Mouse (Mus musculus): ENCODE data around the gene Dclk1. TPM values are rescaled to one million over a fixed set of nuclear protein-coding genes. Genes with fewer than 3 reads are reported as not detected.

The Dclk1 gene
- polyA plus RNA-seq, 1 experiment from 2014 or later: 18.7 TPM

- H3K4me3 ChIP-seq (ENCODE audit: low read depth, low read length): no peak overlapping the region
- WGBS: 79% methylated on average over 6 of the region's 6 CpGs
- no peak overlapping the region for H3K9ac ChIP-seq (replicated peaks; ENCODE audit: low read depth, low read length)
- no peaks in the 10 kb centered on the region for H3K27me3 ChIP-seq (ENCODE audit: control insufficient read depth, insufficient read depth, low read length)
- no peak for ATAC-seq (ENCODE audit: insufficient number of reproducible peaks, insufficient read depth, low FRiP score, low read depth)
- no peaks in the 10 kb centered on the region for H3K9me3 ChIP-seq (ENCODE audit: control insufficient read depth, low read depth, low read length)
- no peaks in the 10 kb centered on the region; the same call in 1 of the 2 replicates for H3K4me1 ChIP-seq (ENCODE audit: control insufficient read depth, insufficient read depth, low read length)
- H3K4me2 ChIP-seq (replicated peaks; ENCODE audit: low read depth, low read length): no peak overlapping the region
- H3K27ac ChIP-seq (ENCODE audit: low read length): no peak overlapping the region
- no peaks in the 10 kb centered on the region for H3K36me3 ChIP-seq (ENCODE audit: control insufficient read depth, insufficient read depth, low read length)
Measured at GRCm38 (mm10) chr3:55397752-55398693, 155.9 kb downstream of the Dclk1 start.

GRCm38 (mm10) chr3:55401236-55401635, 159.1 kb downstream of the Dclk1 start:
- Histone ChIP-seq H3K36me3 (ENCODE audit: control insufficient read depth, insufficient read depth, low read length) (no peaks in the 10 kb centered on the region), H3K27ac (ENCODE audit: low read length) (no peak overlapping the region), H3K27me3 (ENCODE audit: control insufficient read depth, insufficient read depth, low read length) (no peaks in the 10 kb centered on the region), H3K4me2 (replicated peaks; ENCODE audit: low read depth, low read length) (no peak overlapping the region), H3K9me3 (ENCODE audit: control insufficient read depth, low read depth, low read length) (no peaks in the 10 kb centered on the region), H3K9ac (replicated peaks; ENCODE audit: low read depth, low read length) (no peak overlapping the region), H3K4me1 (ENCODE audit: control insufficient read depth, insufficient read depth, low read length) (no peaks in the 10 kb centered on the region), H3K4me3 (ENCODE audit: low read depth, low read length) (no peak overlapping the region)
- ATAC-seq (ENCODE audit: insufficient number of reproducible peaks, insufficient read depth, low FRiP score, low read depth): no peak
- WGBS: 86% methylated on average over 1 of the region's 1 CpGs

GRCm38 (mm10) chr3:55404751-55405150, 162.6 kb downstream of the Dclk1 start:
- no peaks in the 10 kb centered on the region for H3K36me3 ChIP-seq (ENCODE audit: control insufficient read depth, insufficient read depth, low read length)
- 93% methylated on average over 7 of the region's 7 CpGs for WGBS
- no peak overlapping the region for H3K4me2 ChIP-seq (replicated peaks; ENCODE audit: low read depth, low read length)
- no peaks in the 10 kb centered on the region for H3K9me3 ChIP-seq (ENCODE audit: control insufficient read depth, low read depth, low read length)
- H3K4me1 ChIP-seq (ENCODE audit: control insufficient read depth, insufficient read depth, low read length): no peaks in the 10 kb centered on the region
- ATAC-seq (ENCODE audit: insufficient number of reproducible peaks, insufficient read depth, low FRiP score, low read depth): no peak
- H3K4me3 ChIP-seq (ENCODE audit: low read depth, low read length): no peak overlapping the region
- no peak overlapping the region for H3K27ac ChIP-seq (ENCODE audit: low read length)
- no peaks in the 10 kb centered on the region for H3K27me3 ChIP-seq (ENCODE audit: control insufficient read depth, insufficient read depth, low read length)
- no peak overlapping the region for H3K9ac ChIP-seq (replicated peaks; ENCODE audit: low read depth, low read length)

GRCm38 (mm10) chr3:55406616-55407015, 164.5 kb downstream of the Dclk1 start:
- no peak overlapping the region for H3K9ac ChIP-seq (replicated peaks; ENCODE audit: low read depth, low read length)
- no peaks in the 10 kb centered on the region for H3K36me3 ChIP-seq (ENCODE audit: control insufficient read depth, insufficient read depth, low read length)
- H3K9me3 ChIP-seq (ENCODE audit: control insufficient read depth, low read depth, low read length): no peaks in the 10 kb centered on the region; the same call in 1 of the 2 replicates
- no peak overlapping the region for H3K4me2 ChIP-seq (replicated peaks; ENCODE audit: low read depth, low read length)
- no peaks in the 10 kb centered on the region for H3K4me1 ChIP-seq (ENCODE audit: control insufficient read depth, insufficient read depth, low read length)
- H3K4me3 ChIP-seq (ENCODE audit: low read depth, low read length): no peak overlapping the region
- no peak overlapping the region for H3K27ac ChIP-seq (ENCODE audit: low read length)
- no peak for ATAC-seq (ENCODE audit: insufficient number of reproducible peaks, insufficient read depth, low FRiP score, low read depth)
- H3K27me3 ChIP-seq (ENCODE audit: control insufficient read depth, insufficient read depth, low read length): no peaks in the 10 kb centered on the region
- 76% methylated on average over 7 of the region's 7 CpGs for WGBS

GRCm38 (mm10) chr3:55411547-55411946, 169.4 kb downstream of the Dclk1 start:
- Histone ChIP-seq H3K27me3 (ENCODE audit: control insufficient read depth, insufficient read depth, low read length) (no peaks in the 10 kb centered on the region), H3K9me3 (ENCODE audit: control insufficient read depth, low read depth, low read length) (no peaks in the 10 kb centered on the region; the same call in 1 of the 2 replicates), H3K27ac (ENCODE audit: low read length) (no peak overlapping the region), H3K4me2 (replicated peaks; ENCODE audit: low read depth, low read length) (no peak overlapping the region), H3K4me1 (ENCODE audit: control insufficient read depth, insufficient read depth, low read length) (no peaks in the 10 kb centered on the region), H3K9ac (replicated peaks; ENCODE audit: low read depth, low read length) (no peak overlapping the region), H3K36me3 (ENCODE audit: control insufficient read depth, insufficient read depth, low read length) (no peaks in the 10 kb centered on the region), H3K4me3 (ENCODE audit: low read depth, low read length) (no peak overlapping the region)
- ATAC-seq (ENCODE audit: insufficient number of reproducible peaks, insufficient read depth, low FRiP score, low read depth): no peak

GRCm38 (mm10) chr3:55415527-55415950, 173.4 kb downstream of the Dclk1 start:
- H3K9ac ChIP-seq (replicated peaks; ENCODE audit: low read depth, low read length): no peak overlapping the region
- ATAC-seq (ENCODE audit: insufficient number of reproducible peaks, insufficient read depth, low FRiP score, low read depth): no peak

GRCm38 (mm10) chr3:55418845-55419244, 176.7 kb downstream of the Dclk1 start:
- Histone ChIP-seq H3K27ac (ENCODE audit: low read length) (no peak overlapping the region), H3K27me3 (ENCODE audit: control insufficient read depth, insufficient read depth, low read length) (no peaks in the 10 kb centered on the region)
- WGBS: 68% methylated on average over 6 of the region's 6 CpGs

More at GRCm38 (mm10) chr3:55415527-55415950, 173.4 kb downstream of the Dclk1 start:
- Histone ChIP-seq H3K9me3 (ENCODE audit: control insufficient read depth, low read depth, low read length) (no peaks in the 10 kb centered on the region; the same call in 1 of the 2 replicates), H3K27me3 (ENCODE audit: control insufficient read depth, insufficient read depth, low read length) (no peaks in the 10 kb centered on the region), H3K4me2 (replicated peaks; ENCODE audit: low read depth, low read length) (peak overlapping the region; percentile 29; the same call in 1 of the 2 replicates), H3K27ac (ENCODE audit: low read length) (no peak overlapping the region), H3K4me3 (ENCODE audit: low read depth, low read length) (no peak overlapping the region), H3K36me3 (ENCODE audit: control insufficient read depth, insufficient read depth, low read length) (no peaks in the 10 kb centered on the region), H3K4me1 (ENCODE audit: control insufficient read depth, insufficient read depth, low read length) (no peaks in the 10 kb centered on the region)
- 22% methylated on average over 14 of the region's 14 CpGs for WGBS

GRCm38 (mm10) chr3:55419334-55419733, 177.2 kb downstream of the Dclk1 start:
- no peak for ATAC-seq (ENCODE audit: insufficient number of reproducible peaks, insufficient read depth, low FRiP score, low read depth)
- Histone ChIP-seq H3K27ac (ENCODE audit: low read length) (no peak overlapping the region), H3K4me3 (ENCODE audit: low read depth, low read length) (no peak overlapping the region), H3K36me3 (ENCODE audit: control insufficient read depth, insufficient read depth, low read length) (no peaks in the 10 kb centered on the region), H3K9ac (replicated peaks; ENCODE audit: low read depth, low read length) (no peak overlapping the region), H3K4me1 (ENCODE audit: control insufficient read depth, insufficient read depth, low read length) (no peaks in the 10 kb centered on the region), H3K9me3 (ENCODE audit: control insufficient read depth, low read depth, low read length) (no peaks in the 10 kb centered on the region), H3K4me2 (replicated peaks; ENCODE audit: low read depth, low read length) (no peak overlapping the region), H3K27me3 (ENCODE audit: control insufficient read depth, insufficient read depth, low read length) (no peaks in the 10 kb centered on the region)
- 28% methylated on average over 3 of the region's 3 CpGs for WGBS

More at GRCm38 (mm10) chr3:55418845-55419244, 176.7 kb downstream of the Dclk1 start:
- H3K4me2 ChIP-seq (replicated peaks; ENCODE audit: low read depth, low read length): no peak overlapping the region
- H3K4me3 ChIP-seq (ENCODE audit: low read depth, low read length): no peak overlapping the region
- H3K36me3 ChIP-seq (ENCODE audit: control insufficient read depth, insufficient read depth, low read length): no peaks in the 10 kb centered on the region
- no peak for ATAC-seq (ENCODE audit: insufficient number of reproducible peaks, insufficient read depth, low FRiP score, low read depth)
- H3K9ac ChIP-seq (replicated peaks; ENCODE audit: low read depth, low read length): no peak overlapping the region
- no peaks in the 10 kb centered on the region for H3K9me3 ChIP-seq (ENCODE audit: control insufficient read depth, low read depth, low read length)
- H3K4me1 ChIP-seq (ENCODE audit: control insufficient read depth, insufficient read depth, low read length): no peaks in the 10 kb centered on the region
